Mouse (Mus musculus) embryonic fibroblast, embryonic 13.5 days (primary cell): ENCODE measurements around the gene Deaf1.

ENCODE experiments used
- CTCF ChIP-seq: IDR thresholded peaks from 2 replicates; pipeline ENCODE4 v1.5.1; 2011; ENCODE audit warnings: mild to moderate bottlenecking, control low read depth, low read length, moderate library complexity, borderline replicate concordance; ENCODE audit not compliant: insufficient read depth
- POLR2A ChIP-seq: IDR thresholded peaks from 2 replicates; pipeline ENCODE4 v1.6.1; 2011; ENCODE audit warnings: low read depth, mild to moderate bottlenecking, control low read depth, low read length, moderate library complexity

DNA sequence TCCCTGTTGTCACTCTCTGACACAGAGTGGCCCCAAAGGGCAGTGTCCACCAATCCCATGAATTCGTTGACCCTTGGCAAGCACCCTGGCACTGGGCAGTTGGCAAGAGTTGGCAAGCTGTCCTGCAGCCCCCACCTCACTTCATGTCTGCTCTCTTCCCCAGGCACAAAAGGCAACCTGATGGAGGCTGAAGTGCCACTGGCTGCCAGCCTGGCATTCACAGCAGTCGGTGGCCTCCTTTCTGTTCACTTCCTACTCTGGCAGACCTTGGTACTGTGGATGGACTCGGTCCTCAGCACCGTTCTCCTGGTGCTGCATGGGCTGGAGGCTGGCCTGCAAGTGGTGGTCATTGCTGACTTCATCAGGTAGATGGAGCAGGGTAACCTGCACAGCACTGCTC lies 8.2 kb upstream of the Deaf1 start:
- TF ChIP-seq CTCF: no peak
- TF ChIP-seq POLR2A: no peak
